Mouse (Mus musculus) lung, adult 2 months (tissue): ENCODE results near the gene Tyro3. TPM values are rescaled to one million over a fixed set of nuclear protein-coding genes. Genes with fewer than 3 reads are reported as not detected.

ENCODE experiments used
- DNase-seq: peaks from one replicate; pipeline ENCODE4 v3.0.0; 2022
- H3K4me1 ChIP-seq: fragments of 200-500 bp; 2 replicates; pipeline ENCODE4 v1.6.1; 2011; ENCODE audit warnings: low read length; ENCODE audit not compliant: control insufficient read depth, insufficient read depth
- H3K4me3 ChIP-seq: fragments of 200-500 bp; replicated peaks from 2 replicates; pipeline ENCODE3; 2011; ENCODE audit warnings: low read depth, mild to moderate bottlenecking, control low read depth, low read length; ENCODE audit errors: extremely low read depth
- CTCF ChIP-seq: fragments of 200-500 bp; IDR thresholded peaks from 2 replicates; pipeline ENCODE4 v1.5.1; 2011; ENCODE audit warnings: mild to moderate bottlenecking, low read length, control low read depth; ENCODE audit not compliant: insufficient read depth
- POLR2A ChIP-seq: fragments of 200-500 bp; IDR thresholded peaks from 2 replicates; pipeline ENCODE4 v1.6.1; 2011; ENCODE audit warnings: low read depth, mild to moderate bottlenecking, control low read depth, low read length, borderline replicate concordance; ENCODE audit errors: extremely low read depth
- WGBS: fragments of 180-500 bp; shearing (Covaris S2); methylation state at CpG from one replicate; pipeline ENCODE4 v1.1.7; 2018; 5-methylcytosine and 5-hydroxymethylcytosine counted together
- polyA plus RNA-seq: library from polyadenylated mRNA; depleted of rRNA; stranded (reverse); fragments of >200 nt; gene quantifications from 2 replicates; pipeline ENCODE4 v1.2.3, GENCODE M21; 2012; rRNA removed

Tyro3 gene
- polyA plus RNA-seq: 11.8 and 16.4 TPM in 2 replicates

- 80% methylated on average over 5 of the region's 5 CpGs for WGBS
- DNase-seq: no peak
- H3K4me3 ChIP-seq: no peak within 1 kb of the TSS
- peaks cover 7% of the 10 kb centered on the region for H3K4me1 ChIP-seq
- no peak for TF ChIP-seq POLR2A
- no peak for TF ChIP-seq CTCF
Measured at GRCm38 (mm10) chr2:119797279-119797783, at the start of gene Tyro3. Tyro3 (plus strand) TSS chr2:119797733.

- H3K4me1 ChIP-seq: no peaks in the 10 kb centered on the region
- 73% methylated on average over 13 of the region's 13 CpGs for WGBS
- no peak for DNase-seq
- H3K4me3 ChIP-seq: no peak overlapping the region
- TF ChIP-seq CTCF (no peak), POLR2A (no peak)
Measured at GRCm38 (mm10) chr2:119749260-119749659, 48.3 kb upstream of the Tyro3 start.

DNA sequence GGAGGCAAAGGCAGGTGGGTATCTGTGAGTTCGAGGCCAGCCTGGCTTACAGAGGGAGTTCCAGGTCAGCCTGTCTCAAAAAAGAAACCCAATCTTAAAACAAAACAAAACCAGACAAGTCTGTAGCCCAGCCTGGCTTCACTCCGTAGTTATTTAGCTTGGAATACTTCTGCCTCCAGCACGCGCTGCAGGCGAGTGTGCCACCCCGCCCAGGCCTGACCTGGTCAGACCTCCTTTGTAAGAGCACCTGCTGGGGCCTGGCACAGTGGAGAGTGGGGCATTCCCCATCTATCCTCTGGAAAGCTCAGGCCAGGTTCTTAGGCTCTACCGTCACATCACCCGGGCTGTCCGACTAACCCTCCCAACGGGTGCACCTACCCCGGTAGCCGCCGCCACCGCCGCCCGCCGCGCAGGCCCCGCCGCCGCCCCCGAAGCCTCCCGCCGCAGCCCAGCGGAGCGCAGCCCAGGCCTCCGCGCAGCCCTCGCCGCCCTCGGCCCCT is 39.9 kb upstream of the Tyro3 start:
- 6% methylated on average over 31 of the region's 31 CpGs for WGBS
- no peak for DNase-seq
- no peak for TF ChIP-seq POLR2A
- no peak for TF ChIP-seq CTCF
- Histone ChIP-seq H3K4me1 (peaks cover 6% of the 10 kb centered on the region), H3K4me3 (peak overlapping the region; percentile 59)

GRCm38 (mm10) chr2:119758101-119758843 is 39.3 kb upstream of the Tyro3 start:
- Histone ChIP-seq H3K4me3 (peak overlapping the region; percentile 59), H3K4me1 (peaks cover 6% of the 10 kb centered on the region)
- 1% methylated on average over 59 of the region's 77 CpGs for WGBS
- peak; percentile 51 for DNase-seq
- TF ChIP-seq POLR2A: no peak
- TF ChIP-seq CTCF: no peak

- no peak for DNase-seq
- TF ChIP-seq CTCF (no peak), POLR2A (no peak)
- Histone ChIP-seq H3K4me1 (peaks cover 6% of the 10 kb centered on the region), H3K4me3 (no peak overlapping the region)
- WGBS: 7% methylated on average over 44 of the region's 44 CpGs
Measured at GRCm38 (mm10) chr2:119758844-119759835, 38.4 kb upstream of the Tyro3 start.

- WGBS: 18% methylated on average over 9 of the region's 9 CpGs
- TF ChIP-seq POLR2A (no peak), CTCF (no peak)
- Histone ChIP-seq H3K4me1 (peaks cover 6% of the 10 kb centered on the region), H3K4me3 (no peak within 1 kb of the TSS)
- no peak for DNase-seq
Measured at GRCm38 (mm10) chr2:119760251-119760650, 37.3 kb upstream of the Tyro3 start, which contains the start of gene Ltk. Ltk (minus strand) TSS chr2:119760431.

- peaks cover 6% of the 10 kb centered on the region for H3K4me1 ChIP-seq
- no peak for TF ChIP-seq POLR2A
- no peak for TF ChIP-seq CTCF
- no peak for DNase-seq
- no peak overlapping the region for H3K4me3 ChIP-seq
- 44% methylated on average over 1 of the region's 1 CpGs for WGBS
Measured at GRCm38 (mm10) chr2:119762276-119762675, 35.3 kb upstream of the Tyro3 start.

DNA sequence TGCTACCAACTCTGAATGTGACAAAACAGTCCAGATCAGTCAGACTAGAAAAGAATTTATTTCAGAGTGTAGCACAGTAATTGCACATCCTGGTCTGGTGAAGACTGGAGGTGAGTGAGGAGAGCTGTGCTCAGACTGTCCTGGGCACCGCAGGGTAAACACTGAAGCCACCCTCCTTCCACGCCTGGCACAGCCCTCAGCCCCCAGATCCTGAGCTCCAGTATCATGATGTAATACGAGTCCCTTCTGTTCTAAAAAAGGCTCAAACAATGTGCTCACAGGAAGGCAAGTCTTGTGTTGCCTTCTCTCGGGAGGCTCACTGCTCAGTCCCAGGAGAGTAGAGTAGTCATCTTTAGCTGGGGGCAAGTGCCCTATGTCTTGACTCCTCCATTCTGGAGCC is 33.6 kb upstream of the Tyro3 start:
- Histone ChIP-seq H3K4me1 (0 out of 2 replicates have a peak, but pooled peaks cover under 1% of the 10 kb centered on the region), H3K4me3 (no peak overlapping the region)
- no peak for DNase-seq
- TF ChIP-seq POLR2A (no peak), CTCF (no peak)
- WGBS: 66% methylated on average over 4 of the region's 4 CpGs

DNA sequence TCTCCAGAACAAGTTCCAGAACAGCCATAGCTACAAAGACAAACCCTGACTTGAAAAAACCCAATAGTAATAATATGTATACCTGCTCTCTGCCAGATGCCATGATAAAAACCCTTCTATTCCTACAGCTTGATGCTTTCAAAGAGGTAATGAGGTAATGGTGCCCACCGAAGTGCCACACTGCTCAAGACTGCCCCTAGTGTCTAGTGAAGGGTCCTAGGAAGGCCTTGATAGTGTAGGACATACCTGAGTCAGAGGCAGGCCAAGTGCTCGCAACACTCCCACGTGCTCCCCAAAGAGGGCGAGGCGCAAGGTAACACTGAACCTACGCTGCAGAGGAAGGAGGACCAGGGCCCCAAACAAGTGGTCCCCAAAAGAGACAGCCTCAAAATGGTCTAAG is 30.3 kb upstream of the Tyro3 start:
- 0 out of 2 replicates have a peak, but pooled peaks have one; percentile 8 for TF ChIP-seq CTCF
- no peak for TF ChIP-seq POLR2A

DNA sequence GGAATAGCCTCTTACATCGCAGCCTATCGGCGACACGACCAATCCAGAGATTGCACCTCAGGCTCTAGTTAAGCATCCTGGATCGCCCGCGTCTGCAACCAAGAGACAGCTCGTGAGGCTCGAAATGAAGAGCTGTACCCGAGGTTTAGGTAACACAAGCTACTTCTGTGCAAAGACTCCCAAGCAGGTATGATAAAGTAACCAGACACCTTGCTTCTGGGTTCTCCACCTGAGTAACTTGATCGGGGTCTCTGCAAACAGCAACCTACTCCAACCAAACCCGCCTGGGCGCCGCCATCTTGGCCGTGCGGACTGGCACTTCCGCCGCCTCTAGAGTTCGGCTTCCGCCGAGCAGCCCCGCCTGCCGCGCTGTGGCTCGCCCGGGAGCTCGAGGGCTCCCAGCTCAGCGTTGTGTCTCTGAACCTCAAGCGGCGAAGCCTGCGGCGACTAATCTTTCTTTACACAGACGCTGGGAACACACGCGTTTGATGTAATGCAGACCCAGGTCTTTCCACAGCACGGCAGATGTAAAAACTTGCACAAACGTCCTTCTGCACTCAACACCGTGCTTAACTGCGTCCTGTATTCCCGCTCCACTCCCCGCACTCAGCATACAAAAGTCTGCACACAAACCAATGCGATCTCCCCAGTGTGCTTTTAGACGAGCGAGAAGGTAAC is 10.2 kb upstream of the Tyro3 start, which contains the start of gene Rpap1:
Gene Rpap1, minus strand, starts transcription at position 332 of the 678 bp plus-strand sequence.
- TF ChIP-seq CTCF (no peak), POLR2A (peak; percentile 83)
- DNase-seq: peak; percentile 79
- Histone ChIP-seq H3K4me3 (peak within 1 kb of the TSS; percentile 91), H3K4me1 (no peaks in the 10 kb centered on the region; the same call in 1 of the 2 replicates)
- WGBS: under 1% methylated on average over 44 of the region's 44 CpGs

More for the DNA sequence above, 30.3 kb upstream of the Tyro3 start:
- Histone ChIP-seq H3K4me1 (no peaks in the 10 kb centered on the region), H3K4me3 (no peak overlapping the region)
- 94% methylated on average over 6 of the region's 6 CpGs for WGBS
- DNase-seq: no peak
